24 mouse cellular contexts compared by ENCODE assay signal in genomic region chr15:24993325-24993673, GRCm38 (mm10).
A peak's percentile ranks its signal among the peaks of the same experiment; 100 is the strongest.
DNase-seq lines count a peak whose midpoint lies in the region; ATAC-seq and TF ChIP-seq lines count a peak whose summit lies in the region.
"Had no signal": no experiment of that assay in that cellular context is flagged by ENCODE, and none has a peak within 500 bp of the region (broad histone marks: within the 10 kb centered on the region; RNA-seq: fewer than 3 reads in every experiment).

No protein-coding gene starts in this region.

- no peak overlapping the region for H3K9ac ChIP-seq in forebrain, embryonic 15.5 days (replicated peaks)
- no peak overlapping the region for H3K9ac ChIP-seq in forebrain, embryonic 11.5 days (ENCODE audit: low read length)
- no peak overlapping the region for H3K9ac ChIP-seq in midbrain, embryonic 13.5 days (replicated peaks)
- H3K9ac ChIP-seq in midbrain, embryonic 11.5 days (ENCODE audit: low read length): no peak overlapping the region
- H3K9ac ChIP-seq in hindbrain, postnatal 0 days (replicated peaks; ENCODE audit: low read length): no peak overlapping the region
- no peak overlapping the region for H3K9ac ChIP-seq in neural tube, embryonic 15.5 days (replicated peaks)
- H3K9ac ChIP-seq: embryonic facial prominence, embryonic 15.5 days; heart, embryonic 13.5 days; intestine, embryonic 15.5 days; liver, embryonic 12.5 days; liver, postnatal 0 days; neural tube, embryonic 12.5 days had no signal

- H3K36me3 ChIP-seq in forebrain, embryonic 15.5 days: no peaks in the 10 kb centered on the region
- no peaks in the 10 kb centered on the region for H3K36me3 ChIP-seq in forebrain, embryonic 11.5 days (ENCODE audit: control insufficient read depth, insufficient read depth, low read length)
- H3K36me3 ChIP-seq in midbrain, embryonic 13.5 days: no peaks in the 10 kb centered on the region
- H3K36me3 ChIP-seq in midbrain, embryonic 11.5 days (ENCODE audit: control insufficient read depth, insufficient read depth, low read length): no peaks in the 10 kb centered on the region
- no peaks in the 10 kb centered on the region for H3K36me3 ChIP-seq in hindbrain, postnatal 0 days (ENCODE audit: insufficient read depth, low read length)
- no peaks in the 10 kb centered on the region for H3K36me3 ChIP-seq in neural tube, embryonic 15.5 days
- H3K36me3 ChIP-seq: embryonic facial prominence, embryonic 10.5 days; embryonic facial prominence, embryonic 15.5 days; G1E; heart, embryonic 13.5 days; intestine, embryonic 15.5 days; liver, embryonic 12.5 days; neural tube, embryonic 12.5 days had no signal

- no peak overlapping the region for H3K4me2 ChIP-seq in forebrain, embryonic 15.5 days (replicated peaks)
- H3K4me2 ChIP-seq in forebrain, embryonic 11.5 days (ENCODE audit: low read depth, low read length, severe bottlenecking): no peak overlapping the region
- H3K4me2 ChIP-seq in midbrain, embryonic 13.5 days (replicated peaks): no peak overlapping the region
- no peak overlapping the region for H3K4me2 ChIP-seq in midbrain, embryonic 11.5 days
- peak overlapping the region; percentile 31; the same call in 1 of the 2 replicates for H3K4me2 ChIP-seq in hindbrain, postnatal 0 days (ENCODE audit: low read depth, low read length)
- H3K4me2 ChIP-seq in neural tube, embryonic 15.5 days: no peak overlapping the region
- H3K4me2 ChIP-seq: embryonic facial prominence, embryonic 15.5 days; heart, embryonic 13.5 days; intestine, embryonic 15.5 days; liver, embryonic 12.5 days; neural tube, embryonic 12.5 days had no signal

- H3K4me1 ChIP-seq in forebrain, embryonic 15.5 days: peaks cover 8% of the 10 kb centered on the region
- H3K4me1 ChIP-seq in forebrain, embryonic 11.5 days (replicated peaks; ENCODE audit: control insufficient read depth, insufficient read depth, low read length): no peaks in the 10 kb centered on the region
- no peaks in the 10 kb centered on the region for H3K4me1 ChIP-seq in midbrain, embryonic 13.5 days (replicated peaks)
- H3K4me1 ChIP-seq in midbrain, embryonic 11.5 days (ENCODE audit: control insufficient read depth, insufficient read depth, low read length): no peaks in the 10 kb centered on the region
- no peaks in the 10 kb centered on the region for H3K4me1 ChIP-seq in hindbrain, postnatal 0 days (ENCODE audit: insufficient read depth, low read length)
- peaks cover 3% of the 10 kb centered on the region; the same call in 1 of the 2 replicates for H3K4me1 ChIP-seq in neural tube, embryonic 15.5 days
- H3K4me1 ChIP-seq: embryonic facial prominence, embryonic 10.5 days; embryonic facial prominence, embryonic 15.5 days; heart, embryonic 13.5 days; intestine, embryonic 15.5 days; liver, embryonic 12.5 days; neural tube, embryonic 12.5 days had no signal

- 79% methylated on average over 2 of the region's 2 CpGs for WGBS in forebrain, embryonic 15.5 days
- WGBS in forebrain, embryonic 11.5 days: 89% methylated on average over 2 of the region's 2 CpGs
- 70% methylated on average over 2 of the region's 2 CpGs for WGBS in midbrain, embryonic 13.5 days
- 81% methylated on average over 2 of the region's 2 CpGs for WGBS in midbrain, embryonic 11.5 days
- 65% methylated on average over 2 of the region's 2 CpGs for WGBS in hindbrain, postnatal 0 days
- 77% methylated on average over 2 of the region's 2 CpGs for WGBS in neural tube, embryonic 15.5 days

- TF ChIP-seq CTCF in hindbrain, postnatal 0 days (IDR thresholded peaks at IDR 0.05; ENCODE audit: low read depth): no peak

- DNase-seq in forebrain, embryonic 11.5 days (ENCODE audit: low spot score): no peak
- DNase-seq in midbrain, embryonic 11.5 days (ENCODE audit: low spot score, missing footprints): no peak
- DNase-seq in hindbrain, postnatal 0 days (ENCODE audit: low spot score): no peak
- DNase-seq in lung, postnatal 4 days: no peak
- DNase-seq: adrenal gland, adult 8-10 months; cerebellum, adult 8-10 months; gastrocnemius, postnatal 10 days; heart, postnatal 10 days; kidney, adult 2 months; kidney, postnatal 36 days; liver, postnatal 0 days; lung, postnatal 36 days; thymus, adult 2 months; thymus, postnatal 36 days had no signal

- H3K4me3 ChIP-seq in forebrain, embryonic 15.5 days: no peak overlapping the region
- no peak overlapping the region for H3K4me3 ChIP-seq in forebrain, embryonic 11.5 days (ENCODE audit: low read depth, low read length)
- no peak overlapping the region for H3K4me3 ChIP-seq in midbrain, embryonic 13.5 days (replicated peaks)
- no peak overlapping the region for H3K4me3 ChIP-seq in midbrain, embryonic 11.5 days (ENCODE audit: low read depth, low read length)
- no peak overlapping the region for H3K4me3 ChIP-seq in hindbrain, postnatal 0 days (ENCODE audit: low read length)
- H3K4me3 ChIP-seq in neural tube, embryonic 15.5 days (replicated peaks): no peak overlapping the region
- H3K4me3 ChIP-seq: embryonic facial prominence, embryonic 10.5 days; embryonic facial prominence, embryonic 15.5 days; heart, embryonic 13.5 days; intestine, embryonic 15.5 days; liver, embryonic 12.5 days; neural tube, embryonic 12.5 days had no signal

- peak; percentile 15; the same call in 1 of the 2 replicates for ATAC-seq in forebrain, embryonic 15.5 days (replicated peaks)
- no peak for ATAC-seq in forebrain, embryonic 11.5 days (replicated peaks; ENCODE audit: low FRiP score)
- ATAC-seq in midbrain, embryonic 13.5 days: peak; percentile 57
- ATAC-seq in midbrain, embryonic 11.5 days (ENCODE audit: low FRiP score): no peak
- ATAC-seq in hindbrain, postnatal 0 days: peak; percentile 25; the same call in 1 of the 2 replicates
- peak; percentile 54 for ATAC-seq in neural tube, embryonic 15.5 days (ENCODE audit: low FRiP score)
- ATAC-seq: intestine, embryonic 15.5 days; liver, embryonic 12.5 days; liver, postnatal 0 days had no signal

- no peaks in the 10 kb centered on the region for H3K27me3 ChIP-seq in forebrain, embryonic 15.5 days
- no peaks in the 10 kb centered on the region for H3K27me3 ChIP-seq in forebrain, embryonic 11.5 days (ENCODE audit: control insufficient read depth, insufficient read depth, low read length)
- H3K27me3 ChIP-seq in midbrain, embryonic 13.5 days: no peaks in the 10 kb centered on the region
- H3K27me3 ChIP-seq in midbrain, embryonic 11.5 days (ENCODE audit: control insufficient read depth, insufficient read depth, low read length): no peaks in the 10 kb centered on the region
- no peaks in the 10 kb centered on the region for H3K27me3 ChIP-seq in hindbrain, postnatal 0 days (ENCODE audit: insufficient read depth, low read length)
- H3K27me3 ChIP-seq in neural tube, embryonic 15.5 days (replicated peaks): no peaks in the 10 kb centered on the region
- H3K27me3 ChIP-seq: embryonic facial prominence, embryonic 15.5 days; heart, embryonic 13.5 days; intestine, embryonic 15.5 days; liver, embryonic 12.5 days; neural tube, embryonic 12.5 days had no signal

- H3K27ac ChIP-seq in forebrain, embryonic 15.5 days (replicated peaks): no peak overlapping the region; the same call in 1 of the 2 replicates
- no peak overlapping the region for H3K27ac ChIP-seq in forebrain, embryonic 11.5 days (ENCODE audit: low read depth, low read length)
- H3K27ac ChIP-seq in midbrain, embryonic 13.5 days: 0 out of 2 replicates have a peak overlapping the region, but pooled peaks have one; percentile 51
- H3K27ac ChIP-seq in midbrain, embryonic 11.5 days (ENCODE audit: low read depth, low read length): no peak overlapping the region
- peak overlapping the region; percentile 17; the same call in 1 of the 2 replicates for H3K27ac ChIP-seq in hindbrain, postnatal 0 days
- H3K27ac ChIP-seq in neural tube, embryonic 15.5 days (replicated peaks): no peak overlapping the region
- H3K27ac ChIP-seq: embryonic facial prominence, embryonic 10.5 days; embryonic facial prominence, embryonic 15.5 days; heart, embryonic 13.5 days; intestine, embryonic 15.5 days; liver, embryonic 12.5 days; neural tube, embryonic 12.5 days had no signal

- no peaks in the 10 kb centered on the region for H3K9me3 ChIP-seq in forebrain, embryonic 15.5 days
- no peaks in the 10 kb centered on the region for H3K9me3 ChIP-seq in forebrain, embryonic 11.5 days (ENCODE audit: control insufficient read depth, low read length)
- H3K9me3 ChIP-seq in midbrain, embryonic 13.5 days: no peaks in the 10 kb centered on the region
- H3K9me3 ChIP-seq in midbrain, embryonic 11.5 days (ENCODE audit: control insufficient read depth, low read length): no peaks in the 10 kb centered on the region
- H3K9me3 ChIP-seq in hindbrain, postnatal 0 days (ENCODE audit: low read length): no peaks in the 10 kb centered on the region
- H3K9me3 ChIP-seq in neural tube, embryonic 15.5 days (replicated peaks): no peaks in the 10 kb centered on the region
- H3K9me3 ChIP-seq: embryonic facial prominence, embryonic 10.5 days; embryonic facial prominence, embryonic 15.5 days; heart, embryonic 13.5 days; intestine, embryonic 15.5 days; neural tube, embryonic 12.5 days had no signal

Comparison
In these comparisons a context has a peak if more than half of its experiments do, and no peak if none do; other contexts are left out.
1. ATAC-seq: peak in forebrain, embryonic 15.5 days (single experiment), midbrain, embryonic 13.5 days (single experiment), hindbrain, postnatal 0 days (single experiment) and neural tube, embryonic 15.5 days (single experiment); none in forebrain, embryonic 11.5 days (single experiment) and midbrain, embryonic 11.5 days (single experiment).
2. H3K27ac ChIP-seq: peak in midbrain, embryonic 13.5 days (single experiment) and hindbrain, postnatal 0 days (single experiment); none in forebrain, embryonic 15.5 days (single experiment), forebrain, embryonic 11.5 days (single experiment), midbrain, embryonic 11.5 days (single experiment) and neural tube, embryonic 15.5 days (single experiment).